Mouse (Mus musculus) midbrain, embryonic 10.5 days (tissue): ENCODE results near the gene Gm1113. TPM values are rescaled to one million over a fixed set of nuclear protein-coding genes. Genes with fewer than 3 reads are reported as not detected.

ENCODE experiments used
- polyA plus RNA-seq: library from polyadenylated mRNA; unstranded; fragments of >200 nt; fragmentation: Nextera tagmentation; extraction: Ambion mirVana; gene quantifications from 2 replicates; pipeline ENCODE4 v1.2.1, GENCODE M21; 2016

Gm1113 gene
- polyA plus RNA-seq, 1 experiment from 2014 or later = not detected

Other genes starting within 250 kb of the Gm1113 start
- 10.5 TPM in 2 replicates for gene Cdon, start 97.1 kb downstream of the Gm1113 start, polyA plus RNA-seq
- gene Ddx25, start 40.3 kb upstream of the Gm1113 start, polyA plus RNA-seq = 8.0 and 8.2 TPM in 2 replicates
- gene Pus3, start 40.3 kb upstream of the Gm1113 start, polyA plus RNA-seq = 18.5 and 19.5 TPM in 2 replicates
- 1.6 and 2.7 TPM in 2 replicates for gene Pate2, start 52.0 kb upstream of the Gm1113 start, polyA plus RNA-seq
- 26.2 and 30.2 TPM in 2 replicates for gene Hyls1, start 52.1 kb upstream of the Gm1113 start, polyA plus RNA-seq
- not detected in 2 replicates for gene Pate4, start 93.7 kb upstream of the Gm1113 start, polyA plus RNA-seq
- gene Pate3, start 129.9 kb upstream of the Gm1113 start, polyA plus RNA-seq = not detected in 2 replicates
- 0.10 TPM in 1 of 2 replicates, not detected in the other for gene Pate1, start 169.1 kb upstream of the Gm1113 start, polyA plus RNA-seq
- not detected in 2 replicates for gene Gm17677, start 222.8 kb upstream of the Gm1113 start, polyA plus RNA-seq